Mouse (Mus musculus) spleen, adult 18-20 months (tissue): Measurements from ENCODE around the gene Cfap58.

ENCODE experiments used
- DNase-seq, 2 experiments: peaks; one replicate each; pipeline ENCODE4 v3.0.0; 2022; ENCODE audit warnings: mixed read lengths in 2 of 2

Cfap58 gene

DNA sequence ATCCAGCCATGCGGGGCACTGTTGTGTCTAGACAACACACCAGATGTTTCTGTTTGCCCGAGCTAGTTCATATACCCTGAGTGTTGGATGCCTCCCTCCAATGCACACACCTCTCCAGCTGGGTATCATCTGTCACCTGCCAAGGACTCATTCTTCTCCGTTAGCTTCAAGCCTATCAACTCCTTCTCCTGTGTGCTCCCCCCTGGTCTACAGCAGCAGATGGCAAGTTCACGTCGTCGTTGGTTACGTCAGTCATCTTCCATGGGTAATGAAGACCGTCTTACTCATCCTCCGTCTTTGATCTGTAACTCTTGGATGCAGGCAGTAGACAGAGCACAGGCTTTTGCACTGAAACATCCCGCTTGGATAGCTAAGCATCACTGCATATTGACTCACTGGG, 42.8 kb downstream of the Cfap58 start:
- no peak for DNase-seq

GRCm38 (mm10) chr19:47985606-47986213, 48.2 kb downstream of the Cfap58 start:
- no peak for DNase-seq

GRCm38 (mm10) chr19:47987986-47988385, 50.5 kb downstream of the Cfap58 start:
- no peak for DNase-seq

GRCm38 (mm10) chr19:47988456-47988855, 51.0 kb downstream of the Cfap58 start:
- no peak for DNase-seq

DNA sequence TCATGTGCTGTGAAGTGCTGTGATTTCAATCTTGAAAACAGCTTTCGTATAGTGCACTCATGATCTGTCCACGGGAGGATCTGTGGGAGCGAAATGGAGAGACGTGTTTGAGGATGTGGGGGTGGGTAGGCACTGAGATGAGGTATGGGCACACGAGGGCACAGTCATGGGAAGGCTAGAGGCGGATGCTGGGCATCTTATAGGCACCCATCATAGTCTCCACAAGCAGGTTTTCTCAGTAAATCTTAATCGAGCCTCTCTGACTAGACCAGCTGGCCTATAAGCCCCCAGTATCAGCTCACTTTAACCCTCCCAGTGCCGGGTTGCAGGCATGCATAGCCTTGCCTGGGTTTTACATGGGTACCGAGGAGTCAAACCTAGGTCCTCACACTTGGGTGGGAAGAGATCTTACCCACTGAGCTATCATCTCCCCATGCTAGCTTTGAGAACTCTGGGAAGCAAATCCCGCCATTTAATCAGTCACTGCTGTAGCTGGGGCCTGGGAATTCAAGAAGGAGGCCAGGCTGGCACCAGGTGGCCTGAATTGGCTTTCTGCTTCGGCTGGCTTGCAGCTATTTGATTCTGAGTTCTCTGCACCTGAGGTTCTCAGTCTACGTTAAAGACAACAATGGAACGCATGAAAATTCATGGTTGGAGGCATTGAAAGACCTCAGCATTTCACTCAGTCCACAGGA, 51.6 kb downstream of the Cfap58 start:
- no peak for DNase-seq

DNA sequence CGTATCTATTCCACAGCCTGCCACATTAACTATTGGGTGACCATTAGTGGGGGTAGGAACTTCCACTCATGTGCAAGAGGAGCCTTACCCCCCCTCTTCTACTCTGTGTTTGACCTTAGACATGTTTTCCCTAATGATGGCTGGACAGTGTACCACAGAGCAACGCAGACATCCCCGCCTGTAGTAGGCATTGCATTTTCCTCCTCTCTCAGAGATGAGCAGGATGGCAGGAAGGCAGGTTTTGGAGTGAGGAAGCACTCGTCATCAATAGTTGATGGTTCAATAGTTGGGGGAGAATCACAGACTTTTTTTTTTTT, 52.1 kb downstream of the Cfap58 start:
- DNase-seq: no peak

DNA sequence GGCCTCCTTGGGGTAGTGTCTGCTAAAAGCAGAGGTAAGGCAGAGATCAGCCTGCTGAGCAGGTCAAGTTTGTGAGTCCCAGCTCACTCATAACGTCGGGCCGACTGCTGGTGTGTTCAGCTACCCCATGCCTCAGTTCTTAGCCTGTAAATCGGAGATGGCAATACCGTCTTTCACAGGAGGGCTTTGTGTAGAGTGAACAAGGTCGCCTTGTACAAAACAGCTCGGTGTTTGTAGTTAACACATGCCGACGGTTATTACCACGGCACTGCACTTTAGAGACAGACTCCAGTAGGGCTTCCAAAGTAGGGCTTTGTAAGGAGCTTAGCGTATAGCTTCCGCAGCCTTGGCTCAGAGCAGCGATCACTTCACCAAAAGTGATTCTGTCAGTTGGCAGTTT, 63.8 kb downstream of the Cfap58 start:
- no peak for DNase-seq

GRCm38 (mm10) chr19:48001774-48002173, 64.3 kb downstream of the Cfap58 start:
- DNase-seq: no peak

DNA sequence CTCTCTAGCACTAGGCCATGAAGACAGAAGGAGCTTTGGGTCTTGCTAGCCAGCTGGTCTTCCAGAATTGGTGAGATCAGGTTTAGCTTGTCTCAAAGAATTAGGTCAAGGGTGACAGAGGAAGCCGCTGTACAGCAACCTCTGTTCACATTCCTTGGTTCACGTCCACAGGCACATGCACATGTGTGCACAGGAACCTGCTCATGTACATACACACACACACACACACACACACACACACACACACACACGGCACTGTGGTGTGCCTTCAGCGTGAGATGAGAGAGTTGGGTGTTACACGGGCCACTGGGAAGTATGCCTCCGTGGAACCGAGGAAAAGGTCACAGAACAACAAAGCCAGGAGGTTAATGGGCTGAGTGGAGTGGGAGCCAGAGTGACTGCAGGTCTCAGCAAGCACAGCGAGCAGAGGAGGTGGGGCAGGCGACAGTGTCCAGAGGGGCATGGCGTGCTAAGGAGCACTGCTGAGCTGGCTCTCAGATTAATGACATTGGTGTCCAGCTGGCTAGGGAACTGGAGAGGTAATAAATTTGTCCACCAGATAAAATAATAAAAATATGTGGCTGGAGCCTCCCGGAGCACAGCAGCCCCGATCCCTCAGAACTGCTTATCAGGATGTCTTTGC, 71.4 kb downstream of the Cfap58 start:
- no peak for DNase-seq

DNA sequence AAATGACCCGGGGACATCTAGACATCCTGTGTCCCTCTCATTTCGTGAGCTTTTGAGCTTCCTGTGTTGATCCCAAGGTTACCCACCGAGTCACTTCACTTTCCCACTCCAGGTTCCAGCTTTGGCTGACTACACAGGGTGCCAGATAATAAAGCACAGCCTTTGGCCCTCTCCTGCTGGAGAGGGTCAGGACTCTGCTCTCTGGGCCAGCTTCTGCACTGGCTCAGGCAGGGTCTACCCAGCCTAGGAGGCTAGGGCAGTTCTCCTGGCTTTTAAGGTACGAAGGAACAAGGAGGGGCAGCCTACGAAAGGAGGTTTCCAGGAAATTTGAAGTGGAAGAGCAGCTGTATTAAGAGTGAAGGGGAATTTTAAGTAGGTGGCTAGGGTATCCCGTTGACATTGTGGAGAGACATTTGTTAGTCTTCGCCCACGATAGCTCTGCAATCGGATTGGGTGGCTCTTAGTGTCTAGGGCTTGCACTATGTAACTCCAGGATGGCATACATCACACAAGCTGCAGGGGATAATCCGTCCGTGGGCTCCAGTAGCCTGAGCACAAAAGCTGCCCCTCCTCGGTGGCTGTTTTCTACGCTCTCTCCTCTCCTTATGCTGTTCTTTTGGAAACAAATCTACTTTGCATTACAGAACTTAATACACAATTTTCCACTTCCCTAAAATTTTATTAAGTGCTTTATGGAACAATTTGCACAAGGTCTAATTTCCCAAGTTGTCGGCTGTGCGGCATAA, 72.3 kb downstream of the Cfap58 start:
- no peak for DNase-seq

DNA sequence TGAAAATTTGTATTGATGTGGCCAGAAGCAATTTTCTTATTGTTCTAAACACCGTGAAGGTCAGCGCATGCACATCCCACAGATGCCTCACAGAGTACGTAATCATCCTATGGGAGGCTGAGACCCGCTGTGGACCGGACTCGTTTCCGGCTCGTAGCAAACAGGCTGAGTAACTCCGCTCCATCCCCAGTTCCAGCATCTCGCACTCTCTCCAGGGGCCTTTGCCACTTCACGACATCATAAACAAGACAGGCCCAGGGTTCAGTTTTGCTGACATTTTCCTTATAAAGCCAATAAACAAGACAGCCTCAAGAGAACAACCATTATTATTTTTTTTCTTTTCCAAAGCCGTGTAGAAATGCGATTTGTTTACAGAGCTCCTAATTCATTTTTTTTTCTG, 82.6 kb downstream of the Cfap58 start:
- no peak for DNase-seq

DNA sequence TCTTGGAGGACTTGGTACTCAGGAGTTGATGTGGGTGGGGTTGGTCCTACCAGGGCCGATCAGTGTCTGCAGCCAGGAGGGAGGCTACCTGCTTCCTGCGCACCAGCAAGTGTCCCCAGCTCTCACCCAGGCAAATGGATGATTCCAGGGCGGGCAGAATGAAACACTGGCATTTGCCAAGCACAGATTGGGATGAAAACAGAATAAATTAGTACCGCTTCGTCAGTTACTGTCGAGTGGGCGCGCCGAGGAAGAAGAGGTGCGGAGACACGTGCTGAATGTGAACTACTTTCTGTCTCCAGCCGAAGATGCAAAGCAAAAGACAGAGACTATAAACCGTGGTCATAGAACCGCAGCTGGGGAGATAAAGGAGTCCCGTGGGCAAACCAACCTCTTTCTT, 84.0 kb downstream of the Cfap58 start:
- DNase-seq: no peak

GRCm38 (mm10) chr19:48022763-48023162, 85.3 kb downstream of the Cfap58 start:
- no peak for DNase-seq

DNA sequence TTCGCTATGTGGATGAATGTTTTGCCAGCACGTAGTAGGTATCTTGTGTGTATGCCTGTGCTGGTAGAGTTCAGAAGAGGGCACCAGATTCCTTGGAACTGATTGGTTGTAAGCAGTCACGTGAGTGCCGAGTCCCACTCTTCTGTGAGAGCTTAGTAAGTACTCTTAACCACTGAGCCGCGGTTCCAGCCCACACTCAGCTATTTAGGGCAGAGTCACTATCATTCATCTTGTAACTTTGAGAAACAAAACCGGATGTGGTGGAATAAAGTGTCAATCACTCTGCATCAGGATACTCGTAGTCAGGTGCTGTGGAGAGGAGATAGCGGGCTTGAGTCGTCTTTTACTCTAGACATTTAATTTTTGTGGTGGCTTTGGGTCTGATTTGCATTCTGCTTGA, 86.3 kb downstream of the Cfap58 start:
- DNase-seq: no peak

- DNase-seq: no peak
Measured at GRCm38 (mm10) chr19:48025366-48025765, 87.9 kb downstream of the Cfap58 start.

DNA sequence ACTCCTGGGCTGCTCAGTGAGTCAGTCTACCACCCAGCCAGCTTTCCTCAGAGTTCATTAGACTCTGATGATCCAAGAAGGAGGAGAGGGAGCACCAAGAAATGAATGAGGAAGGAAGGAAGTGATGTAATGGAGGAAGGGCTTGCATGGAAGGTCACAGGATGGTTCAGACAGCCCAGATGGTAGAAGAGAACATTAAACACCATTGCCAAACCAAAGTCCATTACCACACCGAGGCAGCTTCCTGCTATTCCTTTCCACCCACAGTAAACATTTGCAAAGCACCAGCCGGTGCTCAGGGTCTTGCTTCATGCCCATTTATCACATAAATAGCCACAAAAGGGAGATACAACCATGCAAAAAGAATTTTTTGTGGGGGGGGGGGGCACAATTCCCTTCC, 89.4 kb downstream of the Cfap58 start:
- DNase-seq: no peak

DNA sequence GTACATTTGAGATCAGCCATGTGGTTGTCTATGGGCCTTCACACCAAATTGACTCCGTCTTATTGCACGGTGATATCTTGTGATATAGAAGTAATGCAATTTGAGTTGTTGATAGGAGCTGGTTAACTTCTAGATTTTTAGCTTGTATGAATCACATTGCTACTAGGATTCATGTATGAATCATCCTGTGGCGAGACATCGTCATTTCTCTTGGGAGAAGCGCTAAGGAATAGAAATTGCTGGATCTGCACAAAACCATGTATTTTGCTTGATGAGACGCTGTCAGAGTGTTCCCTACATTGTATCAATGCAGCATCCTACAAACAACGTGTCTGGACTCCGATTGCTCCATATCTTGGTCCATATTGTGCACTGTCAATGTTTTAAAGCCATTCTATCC, 102.1 kb downstream of the Cfap58 start:
- DNase-seq: no peak

DNA sequence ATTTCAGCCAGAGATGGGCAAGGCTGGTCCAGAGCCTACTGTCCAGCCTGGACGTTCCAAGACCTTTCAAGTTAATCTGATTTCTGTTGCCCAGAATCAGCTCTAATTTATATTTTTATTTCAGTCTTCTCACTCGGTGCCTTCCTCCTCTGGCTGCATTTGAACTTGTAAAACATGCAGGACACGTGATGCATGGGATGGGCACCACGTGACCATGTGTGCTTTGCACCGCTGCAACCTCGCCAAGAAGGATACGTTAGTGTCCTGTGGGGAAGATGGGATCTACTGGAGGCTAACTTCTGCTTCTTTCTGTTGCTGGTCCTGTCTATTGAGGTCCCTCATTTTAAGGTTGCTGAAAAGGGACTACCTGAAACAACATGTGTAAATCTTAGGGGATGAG, 109.8 kb downstream of the Cfap58 start:
- no peak for DNase-seq

DNA sequence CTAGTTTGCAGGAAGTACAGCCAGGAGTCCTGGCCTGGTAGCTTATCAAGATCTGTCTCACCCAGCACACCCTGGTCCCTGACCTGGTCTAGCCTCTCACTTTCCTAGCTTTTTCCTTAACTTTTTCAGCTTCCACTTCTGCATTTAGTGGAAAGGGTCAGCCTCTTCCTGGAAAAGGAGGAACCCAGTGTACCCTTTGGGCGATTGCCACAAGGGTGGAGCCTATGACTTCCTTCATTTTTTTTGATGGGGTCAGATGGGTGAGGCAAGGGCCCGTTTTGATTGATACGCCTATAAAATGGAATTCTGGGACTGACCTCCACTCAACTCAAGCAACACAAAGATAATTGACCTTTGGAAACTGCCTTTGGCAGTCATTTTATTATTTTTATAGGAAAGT, 111.9 kb downstream of the Cfap58 start:
- no peak for DNase-seq

GRCm38 (mm10) chr19:48063289-48063688, 125.8 kb downstream of the Cfap58 start:
- no peak for DNase-seq

- no peak for DNase-seq
Measured at GRCm38 (mm10) chr19:48079718-48080117, 142.2 kb downstream of the Cfap58 start.

DNA sequence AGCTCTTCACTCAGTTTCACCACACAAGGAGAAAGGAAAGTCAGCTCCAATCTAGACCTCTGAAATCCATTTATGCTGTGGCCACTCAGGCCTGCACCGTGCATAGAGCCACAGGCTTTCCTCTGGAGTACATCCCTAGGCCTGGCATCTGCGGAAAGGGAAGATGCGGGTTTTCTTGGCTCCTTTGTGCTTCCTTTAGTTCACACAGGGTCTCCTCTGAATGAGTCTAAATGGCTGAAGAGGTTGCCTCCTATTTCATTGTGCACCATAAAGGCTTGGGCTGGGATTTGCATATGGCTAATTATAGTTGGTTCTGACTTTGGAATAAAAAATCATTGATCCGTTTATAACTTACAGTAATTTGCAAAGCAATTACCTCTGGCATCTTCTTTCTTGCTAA, 144.0 kb downstream of the Cfap58 start:
- DNase-seq: no peak
